Mouse (Mus musculus) lung, postnatal 36 days (tissue): ENCODE measurements at regions not wholly inside any gene's neighbourhood (a gene's known extent, or its start where the extent isn't known, plus 50 kb on each side); places are given as distances from the start of the nearest gene placed in this dataset.

ENCODE experiments used
- DNase-seq: peaks from one replicate; pipeline ENCODE4 v3.0.0; 2022; ENCODE audit warnings: mixed read lengths

GRCm38 (mm10) chr11:31721908-31722307 is 50.2 kb upstream of the Bod1 start:
- DNase-seq, result no peak

DNA sequence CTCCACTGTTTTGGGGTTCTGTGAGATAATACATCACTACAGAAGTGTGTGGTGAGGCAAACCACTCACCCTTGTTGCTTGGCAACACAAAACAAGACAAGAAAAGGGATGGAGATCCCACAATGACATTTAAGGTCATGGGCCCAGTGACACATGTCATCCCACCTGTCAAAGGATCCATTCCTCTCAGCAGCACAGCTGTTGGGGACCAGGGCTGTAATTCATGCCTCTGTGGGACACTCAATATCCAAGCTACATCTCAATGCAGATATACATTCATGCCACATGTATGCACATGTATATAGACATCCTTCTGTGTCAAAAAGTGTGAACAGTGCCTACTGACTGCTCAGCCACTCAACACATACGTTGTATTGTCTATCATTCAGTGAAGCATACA is 52.8 kb upstream of the Bod1 start:
- no peak for DNase-seq

DNA sequence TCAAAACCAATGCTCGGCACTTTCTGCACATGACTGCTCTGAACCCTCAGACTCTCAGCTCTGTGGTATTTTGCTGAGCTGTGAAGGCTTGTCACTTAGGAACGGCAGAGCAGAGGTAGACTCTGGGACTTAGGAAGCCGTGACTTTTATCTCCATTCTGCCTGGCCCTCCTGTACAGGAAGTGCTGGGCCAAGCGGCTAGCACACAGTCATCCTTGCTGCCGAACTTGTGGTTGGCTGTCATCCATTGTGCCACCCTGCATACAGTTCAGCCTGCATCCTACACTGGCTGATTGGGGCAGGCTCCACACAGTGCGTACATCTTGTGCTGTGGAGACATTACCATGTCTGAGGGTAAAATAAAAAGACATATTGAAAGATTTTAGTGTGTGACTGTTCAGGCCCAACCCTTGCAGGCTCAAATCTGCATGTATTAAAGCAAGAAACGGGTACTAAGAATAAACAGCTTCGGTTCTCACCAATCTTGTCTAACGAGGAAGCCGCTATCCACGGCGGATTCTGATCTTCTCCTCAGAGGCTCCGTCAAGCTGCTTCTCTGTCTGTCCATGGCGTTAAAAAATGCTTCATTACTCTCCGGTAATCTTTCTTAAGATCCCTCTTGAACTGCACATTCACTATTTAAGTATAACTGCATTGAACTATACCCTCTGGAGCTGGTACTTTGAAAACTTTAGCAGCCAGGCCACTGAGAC is 54.4 kb upstream of the Bod1 start:
- DNase-seq, result no peak

- DNase-seq, result peak; percentile 38
Measured at GRCm38 (mm10) chr11:31727289-31727688, 55.6 kb upstream of the Bod1 start.

GRCm38 (mm10) chr11:31729728-31730127 is 58.0 kb upstream of the Bod1 start:
- no peak for DNase-seq

GRCm38 (mm10) chr11:31730181-31730580 is 58.5 kb upstream of the Bod1 start:
- no peak for DNase-seq

DNA sequence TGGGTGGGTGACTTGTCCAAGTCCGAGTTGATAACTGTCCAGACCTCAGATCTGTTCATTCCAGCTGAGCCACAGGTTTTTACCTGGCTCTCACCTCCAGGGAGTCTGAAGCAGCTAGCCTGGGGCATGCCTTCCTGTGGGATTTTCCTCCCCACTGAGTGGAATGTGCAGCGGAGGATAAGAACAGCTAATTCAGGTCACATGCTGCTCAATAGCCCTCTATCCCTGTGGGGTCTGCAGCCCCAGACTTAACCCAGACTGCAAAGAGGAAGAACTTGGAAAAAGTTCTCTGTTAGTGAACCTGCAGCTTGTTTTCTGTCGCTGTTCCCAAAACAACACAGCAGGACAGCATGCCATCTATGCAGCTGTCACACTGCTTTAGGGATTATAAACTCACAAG is 59.0 kb upstream of the Bod1 start:
- DNase-seq, result no peak

DNA sequence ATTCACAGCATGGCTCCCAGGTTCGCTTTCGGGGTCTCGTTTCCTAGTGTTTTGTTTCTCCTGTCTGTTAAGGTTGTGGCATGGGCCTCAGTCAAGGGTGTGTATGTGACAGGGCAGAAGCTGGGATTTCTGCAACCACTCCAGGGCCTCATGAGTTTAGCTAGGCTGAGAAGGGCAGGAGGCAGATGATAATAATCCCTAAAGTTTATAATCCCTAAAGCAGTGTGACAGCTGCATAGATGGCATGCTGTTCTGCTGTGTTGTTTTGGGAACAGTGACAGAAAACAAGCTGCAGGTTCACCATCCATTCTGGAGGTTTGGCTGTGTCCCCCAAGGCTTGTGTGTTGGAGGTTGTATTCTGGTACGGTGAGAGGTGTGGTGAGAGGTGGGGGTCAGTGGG is 59.8 kb upstream of the Bod1 start:
- no peak for DNase-seq

- DNase-seq, result no peak
Measured at GRCm38 (mm10) chr11:31732342-31732741, 60.7 kb upstream of the Bod1 start.

GRCm38 (mm10) chr11:31732958-31733357 is 61.3 kb upstream of the Bod1 start:
- DNase-seq, result no peak

- no peak for DNase-seq
Measured at GRCm38 (mm10) chr11:31734091-31734490, 62.4 kb upstream of the Bod1 start.

- DNase-seq, result no peak
Measured at GRCm38 (mm10) chr11:31735257-31735656, 63.6 kb upstream of the Bod1 start.

- DNase-seq, result no peak
Measured at GRCm38 (mm10) chr11:31736086-31736485, 64.4 kb upstream of the Bod1 start.

DNA sequence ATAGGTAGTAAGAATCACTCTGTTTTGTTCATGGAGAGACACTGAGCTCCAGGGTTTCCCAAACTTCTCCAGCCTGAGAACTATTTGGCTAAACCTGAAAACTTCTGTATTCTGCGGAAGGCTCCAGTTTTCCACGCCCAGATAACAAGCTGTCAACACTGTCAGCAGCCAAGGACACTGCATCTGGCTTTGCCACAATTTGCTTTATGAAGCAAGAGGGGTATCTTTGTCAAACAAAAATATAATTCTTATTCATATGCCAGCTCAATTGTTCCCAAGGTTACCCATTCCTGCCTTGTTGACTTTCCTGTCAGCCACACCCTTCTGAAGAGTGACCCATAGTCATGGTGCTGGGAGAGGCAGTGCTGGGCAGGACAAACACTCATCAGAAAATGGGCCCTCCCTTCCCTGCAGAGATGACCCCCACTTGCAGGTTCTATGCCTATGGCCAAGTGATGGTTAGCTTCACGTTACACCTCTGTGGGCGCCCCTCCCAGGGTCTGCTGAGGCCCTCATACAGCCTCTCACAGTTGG is 64.9 kb upstream of the Bod1 start:
- no peak for DNase-seq

GRCm38 (mm10) chr11:31738148-31739021 is 66.7 kb upstream of the Bod1 start:
- DNase-seq, result peak; percentile 84

DNA sequence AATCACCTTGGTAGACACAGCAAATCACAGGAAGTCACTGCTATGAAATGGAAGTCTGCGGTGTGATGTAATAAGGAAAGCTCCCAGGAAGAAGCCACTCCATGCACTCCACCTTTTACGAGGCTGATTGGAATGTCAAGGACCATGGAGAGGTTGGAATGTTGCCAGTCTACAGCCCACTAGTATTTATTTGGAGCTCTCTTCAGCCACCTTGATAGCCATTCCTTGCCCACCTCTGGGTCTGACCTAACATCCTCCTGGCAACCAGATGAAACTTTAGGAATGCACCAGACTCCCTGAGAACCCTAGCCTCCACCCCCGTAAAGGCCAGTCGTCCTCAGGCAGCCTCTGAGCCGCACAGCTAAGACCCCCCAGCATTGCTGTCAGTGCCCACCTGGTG is 68.7 kb upstream of the Bod1 start:
- peak; percentile 89 for DNase-seq

DNA sequence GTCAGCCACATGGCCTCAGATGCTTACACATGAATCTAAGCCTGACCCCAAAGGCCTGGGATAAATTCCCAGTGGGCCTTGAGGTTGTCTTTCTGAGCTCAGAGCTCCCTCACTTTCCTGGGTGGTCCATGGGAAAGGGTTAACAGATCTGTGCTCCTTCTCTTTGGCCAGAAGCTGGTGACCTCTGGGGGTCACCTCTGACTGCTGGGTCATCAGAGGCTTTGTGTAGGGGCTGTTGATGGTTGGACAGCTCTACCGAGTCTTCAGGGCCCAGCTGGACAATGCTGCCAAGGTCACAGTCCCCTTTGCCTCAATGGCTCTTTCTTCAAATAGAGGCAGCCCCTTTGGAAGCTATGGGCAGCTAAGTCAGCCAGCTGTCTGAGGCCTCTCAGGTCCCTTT is 70.5 kb upstream of the Bod1 start:
- DNase-seq, result no peak

DNA sequence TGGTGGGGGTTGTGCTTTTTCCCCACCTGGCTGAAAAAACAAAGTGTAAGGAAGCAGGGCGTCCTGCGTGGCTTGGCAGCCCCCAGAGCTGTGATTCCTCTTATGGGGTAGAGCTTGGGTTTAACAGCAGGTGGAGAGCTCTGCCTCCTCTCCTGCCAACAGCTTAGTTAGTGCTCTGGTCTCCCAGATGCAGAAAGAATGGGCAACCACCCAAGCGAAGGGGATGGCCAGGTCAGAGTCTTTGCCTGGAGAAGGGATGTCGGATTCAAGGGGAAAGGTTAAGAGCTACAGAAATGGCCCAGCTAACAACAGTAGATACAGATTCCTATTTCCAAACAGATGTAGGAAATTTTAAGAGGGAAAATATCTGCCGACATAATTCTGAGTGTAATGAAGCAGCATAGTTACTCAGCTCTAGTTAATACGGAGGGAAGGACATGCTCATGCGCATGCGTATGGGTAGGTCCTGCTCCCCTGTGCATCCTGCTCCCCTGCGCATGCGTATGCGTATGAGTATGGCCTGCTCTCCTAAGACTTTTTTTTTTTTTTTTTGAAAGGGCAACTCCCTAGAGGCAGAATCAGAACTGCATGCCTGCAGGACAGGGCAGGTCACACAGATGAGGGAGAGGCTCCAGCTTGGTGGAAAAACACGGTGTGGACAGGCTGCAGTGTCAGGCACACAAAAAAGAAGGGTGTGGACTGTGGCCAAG is 72.5 kb upstream of the Bod1 start:
- DNase-seq, result peak; percentile 39

DNA sequence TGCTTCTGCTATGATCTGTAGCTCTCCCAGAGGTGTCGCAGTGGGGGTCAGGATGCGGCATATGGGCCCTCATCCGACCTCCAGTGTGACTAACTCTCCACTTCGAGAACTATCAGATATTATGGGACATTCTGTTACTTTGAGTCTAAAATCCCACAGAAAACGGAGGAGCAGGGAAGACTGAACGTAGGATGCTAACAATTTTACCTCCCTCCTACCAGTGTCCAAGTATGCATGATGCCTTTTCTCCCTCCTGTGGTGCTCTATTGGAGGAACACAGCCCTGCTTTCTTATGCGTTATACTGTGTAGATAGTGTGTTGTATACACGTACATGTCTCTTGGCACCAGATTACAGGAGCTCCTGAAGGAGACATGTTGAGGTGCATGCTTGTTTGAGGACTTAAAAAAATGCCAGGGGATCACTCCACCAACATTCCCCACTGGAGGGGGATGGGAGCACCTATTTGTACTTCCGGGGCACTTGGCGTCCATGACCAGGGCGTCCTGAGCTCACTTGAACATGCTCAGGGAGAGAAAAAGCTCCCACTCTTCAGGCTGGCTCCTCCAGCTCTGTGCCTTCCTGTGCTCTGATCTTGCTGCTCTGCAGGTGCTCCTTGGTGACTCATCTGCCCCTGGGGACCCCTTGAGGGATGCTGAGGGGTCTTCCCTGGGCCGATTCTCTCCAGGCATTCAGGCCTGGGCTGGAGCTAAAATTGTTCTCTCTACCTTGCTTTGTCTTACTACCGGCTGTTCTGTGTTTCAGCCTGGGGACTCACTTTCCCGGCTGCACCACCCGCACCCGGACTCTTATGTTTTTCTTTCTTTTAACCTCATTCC is 73.6 kb upstream of the Bod1 start:
- DNase-seq, result no peak

DNA sequence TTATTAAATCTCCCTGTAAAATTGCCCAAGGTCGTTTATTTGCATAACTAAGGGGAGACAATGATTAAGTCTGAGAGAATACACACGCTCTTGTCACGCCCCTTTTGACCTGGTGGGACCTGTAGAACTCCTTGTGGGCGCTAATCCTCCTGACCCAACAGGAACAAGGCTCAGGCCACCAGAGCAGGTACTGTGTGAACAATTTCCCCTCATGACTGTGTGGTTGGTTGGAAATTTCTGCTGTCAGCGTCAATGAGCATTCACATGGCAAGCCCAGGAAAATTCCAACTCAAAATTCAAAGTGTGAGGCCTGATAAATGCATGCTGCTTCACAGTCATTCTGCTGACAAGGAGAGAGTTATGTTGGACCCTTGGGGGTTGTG is 74.2 kb upstream of the Bod1 start:
- no peak for DNase-seq

DNA sequence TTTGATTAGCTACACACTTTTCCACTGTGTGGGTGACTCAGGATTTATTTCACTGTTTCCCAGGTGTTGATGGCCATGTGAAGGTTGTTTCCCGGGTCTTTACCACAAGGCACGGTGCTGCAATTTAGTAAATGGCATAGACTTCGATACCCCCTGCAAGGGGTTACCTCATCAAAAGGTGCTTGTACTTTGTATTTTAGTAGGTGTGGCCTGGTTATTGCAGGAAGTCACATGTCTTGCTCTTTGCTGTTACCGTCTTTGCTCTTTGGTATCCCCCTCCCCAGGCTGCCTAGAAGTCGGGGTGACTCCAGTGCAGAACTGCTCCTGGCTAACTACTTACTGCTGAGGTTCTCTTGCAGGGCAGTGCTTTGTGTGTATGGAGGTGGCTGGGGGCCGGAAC is 74.8 kb upstream of the Bod1 start:
- no peak for DNase-seq

GRCm38 (mm10) chr11:31746939-31747338 is 75.3 kb upstream of the Bod1 start:
- DNase-seq, result no peak
